Mouse (Mus musculus): ENCODE results near the gene Rab43. TPM values are rescaled to one million over a fixed set of nuclear protein-coding genes. Genes with fewer than 3 reads are reported as not detected.

Gene Rab43
- polyA plus RNA-seq, 1 experiment from 2014 or later: 12.7 TPM

- Histone ChIP-seq H3K36me3 (peaks cover 21% of the 10 kb centered on the region), H3K4me1 (peaks cover 21% of the 10 kb centered on the region), H3K4me2 (no peak overlapping the region), H3K27me3 (no peaks in the 10 kb centered on the region), H3K9ac (no peak overlapping the region), H3K27ac (no peak overlapping the region), H3K9me3 (replicated peaks) (no peaks in the 10 kb centered on the region), H3K4me3 (replicated peaks) (no peak overlapping the region)
- WGBS: 96% methylated on average over 5 of the region's 5 CpGs
- ATAC-seq (replicated peaks; ENCODE audit: low FRiP score): no peak
Measured at GRCm38 (mm10) chr6:87791826-87792225, 20.1 kb downstream of the Rab43 start.

GRCm38 (mm10) chr6:87790779-87791480 is 21.0 kb downstream of the Rab43 start:
- peaks cover 21% of the 10 kb centered on the region for H3K4me1 ChIP-seq
- no peaks in the 10 kb centered on the region for H3K9me3 ChIP-seq (replicated peaks)
- no peak overlapping the region for H3K4me2 ChIP-seq
- H3K27me3 ChIP-seq: no peaks in the 10 kb centered on the region
- 68% methylated on average over 7 of the region's 7 CpGs for WGBS
- H3K27ac ChIP-seq: no peak overlapping the region
- H3K9ac ChIP-seq: no peak overlapping the region
- H3K36me3 ChIP-seq: peaks cover 21% of the 10 kb centered on the region
- ATAC-seq (replicated peaks; ENCODE audit: low FRiP score): no peak; the same call in 1 of the 2 replicates
- no peak overlapping the region for H3K4me3 ChIP-seq (replicated peaks)

GRCm38 (mm10) chr6:87789791-87790190 is 22.2 kb downstream of the Rab43 start:
- Histone ChIP-seq H3K9ac (0 out of 2 replicates have a peak overlapping the region, but pooled peaks have one; percentile 23), H3K4me1 (peaks cover 21% of the 10 kb centered on the region), H3K27ac (peak overlapping the region; percentile 45), H3K27me3 (no peaks in the 10 kb centered on the region), H3K9me3 (replicated peaks) (no peaks in the 10 kb centered on the region), H3K4me2 (no peak overlapping the region), H3K36me3 (peaks cover 21% of the 10 kb centered on the region), H3K4me3 (replicated peaks) (no peak overlapping the region)
- ATAC-seq (replicated peaks; ENCODE audit: low FRiP score): 0 out of 2 replicates have a peak, but pooled peaks have one; percentile 3
- 67% methylated on average over 6 of the region's 6 CpGs for WGBS

GRCm38 (mm10) chr6:87788896-87789587 is 22.9 kb downstream of the Rab43 start:
- H3K27me3 ChIP-seq: no peaks in the 10 kb centered on the region
- H3K9ac ChIP-seq: 0 out of 2 replicates have a peak overlapping the region, but pooled peaks have one; percentile 23
- H3K4me2 ChIP-seq: no peak overlapping the region
- H3K36me3 ChIP-seq: peaks cover 16% of the 10 kb centered on the region
- WGBS: 33% methylated on average over 5 of the region's 5 CpGs
- H3K4me3 ChIP-seq (replicated peaks): no peak overlapping the region
- H3K9me3 ChIP-seq (replicated peaks): no peaks in the 10 kb centered on the region
- H3K4me1 ChIP-seq: peaks cover 21% of the 10 kb centered on the region
- H3K27ac ChIP-seq: peak overlapping the region; percentile 45
- ATAC-seq (replicated peaks; ENCODE audit: low FRiP score): peak; percentile 71

GRCm38 (mm10) chr6:87788266-87788895 is 23.6 kb downstream of the Rab43 start:
- Histone ChIP-seq H3K4me1 (peaks cover 21% of the 10 kb centered on the region), H3K4me2 (no peak overlapping the region), H3K4me3 (replicated peaks) (no peak overlapping the region), H3K27ac (peak overlapping the region; percentile 45; the same call in 1 of the 2 replicates), H3K9ac (no peak overlapping the region), H3K36me3 (peaks cover 12% of the 10 kb centered on the region), H3K27me3 (no peaks in the 10 kb centered on the region), H3K9me3 (replicated peaks) (no peaks in the 10 kb centered on the region)
- 91% methylated on average over 9 of the region's 9 CpGs for WGBS
- ATAC-seq (replicated peaks; ENCODE audit: low FRiP score): no peak

GRCm38 (mm10) chr6:87787108-87787890 is 24.7 kb downstream of the Rab43 start:
- no peak overlapping the region for H3K9ac ChIP-seq
- WGBS: 74% methylated on average over 6 of the region's 6 CpGs
- H3K36me3 ChIP-seq: peaks cover 6% of the 10 kb centered on the region
- H3K27ac ChIP-seq: no peak overlapping the region
- H3K27me3 ChIP-seq: no peaks in the 10 kb centered on the region
- H3K4me2 ChIP-seq: no peak overlapping the region
- H3K4me1 ChIP-seq: peaks cover 21% of the 10 kb centered on the region
- ATAC-seq (replicated peaks; ENCODE audit: low FRiP score): no peak
- no peaks in the 10 kb centered on the region for H3K9me3 ChIP-seq (replicated peaks)
- H3K4me3 ChIP-seq (replicated peaks): no peak overlapping the region

GRCm38 (mm10) chr6:87786621-87787020 is 25.3 kb downstream of the Rab43 start:
- 89% methylated on average over 5 of the region's 5 CpGs for WGBS
- Histone ChIP-seq H3K27ac (no peak overlapping the region), H3K9ac (no peak overlapping the region), H3K4me3 (replicated peaks) (no peak overlapping the region), H3K4me2 (no peak overlapping the region), H3K36me3 (no peaks in the 10 kb centered on the region; the same call in 1 of the 2 replicates), H3K4me1 (peaks cover 21% of the 10 kb centered on the region), H3K27me3 (no peaks in the 10 kb centered on the region), H3K9me3 (replicated peaks) (no peaks in the 10 kb centered on the region)
- no peak for ATAC-seq (replicated peaks; ENCODE audit: low FRiP score)

GRCm38 (mm10) chr6:87784033-87784432 is 27.9 kb downstream of the Rab43 start:
- H3K4me3 ChIP-seq (replicated peaks): no peak overlapping the region
- peaks cover 1% of the 10 kb centered on the region for H3K4me1 ChIP-seq
- no peaks in the 10 kb centered on the region for H3K27me3 ChIP-seq
- H3K9ac ChIP-seq: no peak overlapping the region
- H3K9me3 ChIP-seq (replicated peaks): no peaks in the 10 kb centered on the region
- H3K4me2 ChIP-seq: no peak overlapping the region
- H3K36me3 ChIP-seq: no peaks in the 10 kb centered on the region
- ATAC-seq (replicated peaks; ENCODE audit: low FRiP score): no peak
- WGBS: 78% methylated on average over 8 of the region's 8 CpGs
- H3K27ac ChIP-seq: no peak overlapping the region

- Histone ChIP-seq H3K4me2 (no peak overlapping the region), H3K9me3 (replicated peaks) (no peaks in the 10 kb centered on the region), H3K9ac (no peak overlapping the region), H3K27ac (no peak overlapping the region), H3K4me1 (peaks cover 11% of the 10 kb centered on the region; the same call in 1 of the 2 replicates), H3K27me3 (no peaks in the 10 kb centered on the region), H3K36me3 (no peaks in the 10 kb centered on the region), H3K4me3 (replicated peaks) (no peak overlapping the region)
- WGBS: 82% methylated on average over 10 of the region's 10 CpGs
- ATAC-seq (replicated peaks; ENCODE audit: low FRiP score): no peak
Measured at GRCm38 (mm10) chr6:87780546-87781301, 31.2 kb downstream of the Rab43 start.

GRCm38 (mm10) chr6:87779174-87780165 is 32.5 kb downstream of the Rab43 start:
- ATAC-seq (replicated peaks; ENCODE audit: low FRiP score): no peak
- WGBS: 83% methylated on average over 11 of the region's 11 CpGs
- Histone ChIP-seq H3K9ac (no peak overlapping the region), H3K27me3 (no peaks in the 10 kb centered on the region), H3K4me2 (no peak overlapping the region), H3K4me1 (peaks cover 11% of the 10 kb centered on the region; the same call in 1 of the 2 replicates), H3K36me3 (no peaks in the 10 kb centered on the region), H3K4me3 (replicated peaks) (no peak overlapping the region), H3K27ac (no peak overlapping the region), H3K9me3 (replicated peaks) (no peaks in the 10 kb centered on the region)

Measured in kidney, embryonic 15.5 days (tissue).